Mouse (Mus musculus) left cerebral cortex, adult 8-10 months (tissue): ENCODE measurements at regions not wholly inside any gene's neighbourhood (a gene's known extent, or its start where the extent isn't known, plus 50 kb on each side); places are given as distances from the start of the nearest gene placed in this dataset.
"Not testable (repeated sequence)": the region's sequence is repeated elsewhere in the genome, so short reads cannot be mapped to it uniquely, and the experiment has no call there.

Experiments
- DNase-seq, 2 experiments: peaks; one replicate each; pipeline ENCODE4 v3.0.0; 2022; ENCODE audit warnings: low spot score in 2 of 2

DNA sequence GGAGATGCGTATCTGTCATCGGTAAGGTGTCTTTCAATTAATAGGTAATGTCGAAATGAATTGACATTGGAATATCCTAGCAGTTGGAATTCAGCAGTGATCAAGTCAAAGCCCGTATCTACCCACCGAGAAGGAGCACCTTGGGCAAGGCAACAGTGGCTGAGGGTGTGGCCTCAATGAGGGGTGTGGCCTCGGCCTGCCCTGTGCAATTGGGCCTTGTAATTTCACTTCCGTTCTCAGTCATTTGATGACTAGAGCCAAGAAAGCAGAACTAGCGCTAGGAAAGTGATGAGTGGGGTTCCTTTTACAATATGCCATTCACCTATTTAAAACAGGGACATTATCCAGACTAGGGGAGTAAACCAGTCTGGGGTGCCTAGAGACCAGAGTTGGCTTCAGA lies 77.6 kb downstream of the Elovl4 start:
- DNase-seq: no peak

DNA sequence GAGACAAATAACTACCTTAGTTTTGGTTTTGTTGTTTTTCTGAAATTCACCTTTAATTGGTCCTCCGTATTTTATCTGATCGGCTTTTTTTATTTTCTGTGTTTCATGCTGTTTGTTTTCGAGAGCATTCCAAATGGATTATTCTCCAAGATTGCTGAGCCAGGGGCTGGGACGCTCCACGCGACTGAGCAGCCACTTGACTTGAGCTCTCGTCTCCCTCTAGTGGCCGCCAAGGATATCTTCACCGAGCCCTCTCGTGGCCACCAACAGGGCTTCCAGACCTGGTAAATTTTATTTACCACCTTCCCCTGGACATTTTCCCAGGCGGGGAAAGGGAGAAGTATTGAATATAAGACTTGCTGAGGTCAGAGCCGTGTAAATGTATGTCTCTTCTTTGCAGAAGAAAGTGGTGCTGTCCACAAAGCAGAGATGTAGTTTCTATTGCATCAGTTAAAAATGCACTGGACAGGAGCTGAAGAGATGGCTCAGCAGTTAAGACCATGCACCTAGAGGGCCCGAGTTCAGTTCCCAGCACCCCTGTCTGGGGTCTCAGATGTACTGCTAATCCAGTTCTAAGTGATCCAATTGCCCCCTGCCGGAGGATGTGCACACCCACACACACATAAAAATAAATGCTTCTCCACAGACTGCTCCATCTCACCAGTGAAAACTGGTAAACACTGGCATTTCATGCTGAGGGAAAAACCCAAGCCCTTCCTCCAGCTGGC lies 78.5 kb downstream of the Elovl4 start:
- DNase-seq: peak in 1 of 2 experiments; percentile 30

DNA sequence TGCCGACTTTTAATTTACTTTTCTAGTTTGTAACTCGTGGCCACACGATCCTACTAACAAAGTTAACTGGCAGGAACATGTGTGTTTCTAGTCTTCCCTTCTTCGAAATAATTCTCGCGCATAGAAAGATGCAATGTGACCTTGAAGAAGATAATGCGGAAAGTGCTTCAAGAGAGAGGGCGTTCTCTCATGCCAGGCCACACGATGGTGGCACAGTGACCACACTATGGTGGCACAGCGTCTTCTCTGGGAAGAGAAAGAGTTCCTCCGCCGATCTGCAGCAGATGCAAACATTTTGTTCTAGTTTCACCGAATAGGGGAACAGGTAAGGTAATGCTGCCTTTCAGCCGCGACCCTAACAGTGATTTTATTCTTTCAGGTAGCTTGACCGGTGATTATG lies 79.1 kb downstream of the Elovl4 start:
- no peak for DNase-seq

DNA sequence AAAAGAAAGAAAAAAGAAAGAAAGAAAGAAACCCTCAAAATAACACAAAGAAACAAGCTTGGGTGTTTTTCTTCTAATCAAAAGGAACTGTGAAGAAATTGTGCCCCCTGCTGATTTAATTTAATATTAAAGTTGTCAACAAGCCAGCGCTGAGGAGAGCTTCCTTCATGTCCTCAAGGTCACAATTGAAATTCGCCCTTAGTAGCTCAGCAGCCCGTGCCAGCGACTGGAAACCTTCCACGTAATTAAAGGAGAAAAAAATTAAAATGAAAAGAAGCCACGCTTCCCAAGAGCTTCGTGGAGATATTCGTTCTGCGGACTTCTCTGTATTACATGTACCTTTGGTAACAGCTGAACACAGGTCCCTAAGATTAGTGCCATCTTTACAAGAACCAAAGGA lies 80.0 kb downstream of the Elovl4 start:
- DNase-seq: no peak

DNA sequence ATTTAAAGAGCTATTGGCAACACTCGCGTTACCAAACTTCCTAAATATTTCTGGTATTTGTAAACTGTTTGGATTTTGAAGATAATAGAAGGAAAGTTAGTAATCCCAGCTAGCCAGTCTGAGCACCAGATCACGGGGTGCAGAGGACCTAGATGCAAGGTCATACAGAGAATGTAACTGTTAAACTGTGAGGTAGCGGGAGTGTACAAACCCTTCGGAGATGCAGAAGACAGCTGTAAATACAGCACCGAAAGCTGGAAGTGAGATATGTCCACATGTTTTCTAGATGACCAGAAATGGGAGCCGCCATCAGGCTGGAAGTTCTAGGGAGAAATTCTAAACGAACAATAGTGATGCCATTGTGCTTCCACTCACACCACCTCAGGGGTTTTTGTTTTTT lies 80.5 kb downstream of the Elovl4 start:
- DNase-seq: no peak

DNA sequence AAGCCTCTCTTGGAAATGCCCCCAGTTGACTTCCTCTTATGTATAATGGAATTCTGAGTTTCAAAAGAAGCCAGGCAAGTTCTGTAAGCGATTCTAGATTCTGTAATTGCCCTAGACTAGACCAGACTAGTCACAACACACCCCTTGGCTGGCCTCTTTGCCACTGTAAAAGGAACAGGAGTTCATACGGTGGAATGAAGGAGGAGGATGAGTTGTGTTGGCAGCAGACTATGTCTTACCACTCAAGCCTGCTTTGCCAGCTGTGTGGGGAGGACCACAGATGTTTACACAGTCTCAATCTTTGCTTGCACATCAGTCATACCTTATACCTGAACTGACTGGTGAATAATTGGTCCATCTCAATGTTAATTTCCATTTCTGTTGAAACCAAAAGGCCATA lies 85.1 kb downstream of the Elovl4 start:
- no peak for DNase-seq

DNA sequence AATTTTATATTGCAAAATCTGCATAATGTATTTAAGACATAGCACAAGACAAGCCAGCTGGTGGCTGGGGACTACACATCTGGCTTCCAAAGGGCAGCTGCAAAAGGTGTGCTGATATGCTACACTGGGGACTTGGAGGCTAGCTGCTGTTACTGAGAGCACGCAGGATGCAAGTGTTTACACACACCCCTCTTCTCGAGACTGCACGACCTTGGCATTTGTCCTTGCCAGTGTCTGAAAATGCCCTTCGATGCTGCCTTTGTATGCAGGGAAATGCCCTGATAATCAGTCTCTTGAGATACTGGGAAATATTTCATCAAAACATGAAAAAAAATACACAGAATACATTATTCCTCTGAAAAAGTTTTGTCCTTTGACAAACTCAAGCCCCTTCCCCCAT lies 86.3 kb downstream of the Elovl4 start:
- DNase-seq: no peak

DNA sequence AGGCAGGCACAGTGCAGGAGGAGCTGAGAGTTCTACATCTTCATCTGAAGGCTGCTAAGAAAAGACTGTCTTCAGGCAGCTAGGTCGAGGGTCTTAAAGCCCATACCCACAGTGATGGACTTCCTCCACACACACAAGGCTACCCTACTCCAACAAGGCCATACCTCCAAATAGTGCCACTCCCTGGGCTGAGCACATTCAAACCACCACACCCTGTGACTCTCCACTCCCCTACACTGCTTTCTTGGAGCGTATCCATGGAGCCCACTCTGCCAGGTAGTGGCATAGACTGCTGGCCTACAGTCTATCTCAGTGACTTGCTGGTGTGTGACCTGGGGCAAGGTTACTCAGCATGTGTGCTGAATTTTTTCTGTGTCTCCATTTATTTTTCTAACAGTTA lies 88.0 kb downstream of the Elovl4 start:
- DNase-seq: not testable (repeated sequence)

DNA sequence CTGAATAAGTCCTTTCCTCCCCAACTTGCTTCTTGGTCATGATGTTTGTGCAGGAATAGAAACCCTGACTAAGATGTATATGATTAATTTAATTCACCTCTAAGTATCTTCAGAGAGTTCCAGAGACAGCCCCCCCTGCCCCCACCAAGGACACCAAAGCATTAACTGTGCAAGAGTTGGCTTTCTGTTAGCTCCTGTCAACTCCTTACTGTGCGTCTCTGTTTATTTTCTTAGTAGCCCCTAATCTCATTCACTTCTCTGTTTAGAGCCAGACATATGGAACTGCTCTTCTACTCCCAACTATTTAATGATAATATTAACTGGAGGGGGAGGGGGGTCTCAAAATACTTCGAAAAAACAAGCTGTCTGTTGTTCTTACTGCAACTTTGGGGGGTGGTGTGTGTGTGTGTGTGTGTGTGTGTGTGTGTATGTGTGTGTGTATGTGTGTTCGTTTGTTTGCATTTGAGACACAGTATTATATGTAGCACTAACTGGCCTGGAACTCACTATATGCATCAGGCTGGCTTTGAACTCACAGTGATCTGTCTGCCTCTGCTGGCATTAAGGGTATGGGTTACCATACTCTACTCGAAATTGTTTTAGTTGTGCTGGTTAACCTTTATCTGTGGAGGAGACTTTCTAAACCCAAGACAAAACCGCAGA lies 89.8 kb downstream of the Elovl4 start:
- no peak for DNase-seq

DNA sequence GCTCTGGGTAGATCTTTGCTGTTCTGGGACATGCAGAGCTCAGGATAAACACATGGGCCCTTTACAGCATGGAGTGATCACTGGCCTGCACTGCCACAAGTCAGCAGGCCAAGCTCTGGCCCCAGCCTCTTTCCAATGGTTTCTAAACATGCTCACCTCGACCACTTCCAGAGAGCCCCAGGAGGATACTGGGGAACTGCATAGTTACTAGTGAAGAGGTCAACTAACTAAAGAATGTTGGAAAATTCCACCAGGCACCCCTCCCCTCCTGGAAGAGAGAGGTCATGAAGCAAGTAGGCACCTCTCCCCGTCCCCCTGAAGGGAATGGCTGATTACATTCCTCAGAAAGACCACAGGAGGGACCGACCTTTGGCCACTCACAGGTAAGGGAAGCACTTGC lies 98.7 kb downstream of the Elovl4 start:
- no peak for DNase-seq

DNA sequence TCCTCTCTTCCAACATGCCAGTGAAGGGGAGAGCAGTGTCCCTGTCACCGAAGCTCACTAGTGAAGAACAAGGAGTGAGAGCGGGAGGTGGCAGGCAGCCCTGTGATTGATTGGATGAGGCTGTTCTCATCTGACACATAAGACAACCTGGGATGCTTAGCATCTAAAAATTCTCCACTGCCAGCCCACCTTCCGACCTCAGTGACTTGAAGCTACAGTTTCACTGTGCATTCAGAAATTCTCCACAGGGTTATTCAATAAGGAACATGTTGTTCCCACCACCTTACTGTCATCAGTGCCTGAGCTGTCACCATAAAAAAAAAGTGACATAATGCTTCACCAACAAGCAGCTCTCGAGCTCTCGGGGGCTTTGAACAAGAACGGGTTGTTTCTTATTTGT lies 100.0 kb downstream of the Elovl4 start:
- DNase-seq: no peak

DNA sequence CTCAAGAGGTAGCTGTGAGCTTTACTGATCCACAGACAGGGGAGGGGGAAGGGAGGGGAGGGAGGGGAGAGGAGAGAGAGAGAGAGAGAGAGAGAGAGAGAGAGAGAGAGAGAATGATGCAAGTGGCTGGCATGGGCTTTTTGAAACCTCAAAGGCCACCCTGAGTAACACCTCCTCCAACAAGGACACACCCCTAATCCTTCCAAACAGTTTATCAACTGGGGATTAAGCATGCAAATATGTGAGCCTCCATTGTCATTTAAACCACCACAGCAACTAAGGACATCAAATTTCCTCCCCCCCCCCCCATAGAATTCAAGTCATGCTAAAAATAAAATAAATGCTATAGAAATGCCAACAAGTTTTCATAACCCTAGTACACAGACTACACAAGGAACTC lies 101.9 kb downstream of the Elovl4 start:
- no peak for DNase-seq

DNA sequence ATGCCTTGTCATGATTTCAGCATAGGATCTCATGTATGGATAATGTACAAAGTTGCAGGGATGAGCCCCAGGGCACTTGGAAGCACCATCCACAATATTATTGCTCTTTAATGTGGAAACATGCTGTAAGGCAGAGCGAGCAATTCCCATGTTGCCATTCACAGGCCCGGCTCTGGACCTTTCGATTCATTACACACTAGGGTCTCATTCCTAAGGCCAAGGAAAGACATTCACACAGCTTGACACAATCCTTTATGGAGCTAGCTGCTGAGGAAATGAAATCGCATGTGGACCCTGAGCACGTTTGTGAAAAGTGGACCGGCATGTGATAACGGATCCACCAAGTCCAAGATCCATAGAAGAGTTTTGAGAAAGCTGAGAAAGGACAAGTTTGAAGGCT lies 105.2 kb downstream of the Elovl4 start:
- no peak for DNase-seq

DNA sequence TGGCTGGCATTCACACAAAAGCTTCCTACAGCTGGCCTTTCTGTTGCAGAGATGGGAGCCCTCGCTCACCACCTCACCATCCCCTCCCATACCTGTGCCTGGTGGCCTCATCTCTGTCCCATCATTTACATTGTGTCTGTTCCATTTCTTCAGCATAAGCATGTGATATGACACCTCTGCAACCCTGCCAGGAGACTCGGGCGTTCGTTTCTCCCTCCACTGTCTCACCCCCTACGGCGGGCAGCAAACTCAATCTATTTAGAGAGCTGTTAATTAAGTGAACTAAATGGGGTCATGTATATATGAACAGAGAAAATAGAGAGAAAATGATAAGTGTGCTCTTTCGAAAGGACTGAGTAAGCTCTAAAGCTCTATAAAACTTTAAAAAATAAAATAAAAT lies 106.0 kb downstream of the Elovl4 start:
- no peak for DNase-seq

DNA sequence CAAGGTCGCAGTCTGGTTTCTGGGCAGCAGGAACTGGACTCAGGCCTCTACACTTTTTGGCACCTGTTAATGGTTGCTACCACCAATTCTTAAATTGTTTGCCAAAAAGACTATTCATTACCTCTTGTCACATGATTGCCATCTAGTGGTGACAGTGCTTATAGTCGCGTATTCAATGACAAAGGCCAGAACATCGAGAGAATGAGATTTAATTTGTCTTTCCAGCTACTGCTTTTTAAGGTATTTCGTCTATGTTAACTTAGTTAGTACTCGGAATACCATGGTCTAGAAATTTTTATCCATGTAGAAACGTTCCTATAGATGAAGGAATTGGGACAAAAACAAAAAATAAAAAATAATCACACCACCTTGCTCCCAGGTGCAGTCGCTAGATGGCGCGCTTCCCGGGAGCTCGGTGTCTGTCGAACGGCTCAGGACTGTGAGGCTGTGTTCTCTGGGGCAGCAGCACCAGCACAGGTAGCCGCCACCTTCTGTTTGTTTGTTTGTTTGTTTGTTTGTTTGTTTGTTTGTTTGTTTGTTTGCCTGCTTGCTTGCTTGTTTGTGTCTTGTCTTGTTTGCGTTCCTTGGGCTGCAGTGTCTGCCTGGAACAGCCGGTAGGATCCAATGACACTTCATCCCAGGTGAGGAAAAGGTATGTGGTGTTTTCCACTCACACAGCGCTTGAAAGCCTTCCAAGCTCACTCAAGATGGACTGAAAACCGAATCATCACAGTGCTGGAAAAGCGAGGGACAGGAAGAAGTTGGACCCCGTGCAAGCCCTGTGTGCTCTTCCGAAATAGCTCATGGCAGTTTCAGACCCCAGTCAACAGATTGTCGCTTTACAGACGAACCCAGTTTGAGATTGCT lies 114.5 kb downstream of the Elovl4 start:
- DNase-seq: peak; percentile 41 to 55
